Mouse (Mus musculus): ENCODE measurements around the gene Crygn. TPM values are rescaled to one million over a fixed set of nuclear protein-coding genes. Genes with fewer than 3 reads are reported as not detected.
A peak's percentile ranks its signal among the peaks of the same experiment; 100 is the strongest.

The Crygn gene
- polyA plus RNA-seq, 1 experiment from 2014 or later: 3.4 TPM

DNA sequence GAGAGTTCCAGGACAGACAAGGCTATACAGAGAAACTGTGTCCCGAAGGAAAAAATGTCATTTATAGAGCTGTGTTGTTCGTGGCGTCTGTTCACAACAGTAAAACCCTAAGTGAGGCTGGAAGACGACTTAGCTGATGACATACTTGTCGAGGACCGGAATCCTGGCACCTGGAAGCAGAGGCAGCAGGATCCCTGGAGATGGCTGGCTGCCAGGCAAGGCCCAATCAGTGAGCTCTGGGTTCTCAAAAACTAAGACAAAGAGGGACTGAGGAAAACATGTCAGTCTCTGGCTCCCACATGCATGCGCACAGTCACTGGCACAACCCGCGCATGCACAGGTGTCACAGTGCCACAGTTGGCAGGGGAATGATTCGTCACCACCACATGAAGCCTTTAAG is 20.2 kb downstream of the Crygn start:
- H3K4me3 ChIP-seq (ENCODE audit: low read length): no peak overlapping the region
- H3K9ac ChIP-seq (ENCODE audit: low read length): no peak overlapping the region
- H3K36me3 ChIP-seq (ENCODE audit: control insufficient read depth, insufficient read depth, low read length): no peaks in the 10 kb centered on the region
- peaks cover 28% of the 10 kb centered on the region for H3K4me1 ChIP-seq (replicated peaks; ENCODE audit: control insufficient read depth, insufficient read depth, low read length)
- no peak overlapping the region for H3K27ac ChIP-seq (ENCODE audit: low read length)
- no peak overlapping the region for H3K4me2 ChIP-seq (ENCODE audit: low read depth, low read length)
- 86% methylated on average over 10 of the region's 10 CpGs for WGBS
- H3K27me3 ChIP-seq (ENCODE audit: control insufficient read depth, insufficient read depth, low read depth, low read length): no peaks in the 10 kb centered on the region
- no peaks in the 10 kb centered on the region for H3K9me3 ChIP-seq (ENCODE audit: control insufficient read depth, low read length)
- no peak for ATAC-seq (ENCODE audit: low read depth)

DNA sequence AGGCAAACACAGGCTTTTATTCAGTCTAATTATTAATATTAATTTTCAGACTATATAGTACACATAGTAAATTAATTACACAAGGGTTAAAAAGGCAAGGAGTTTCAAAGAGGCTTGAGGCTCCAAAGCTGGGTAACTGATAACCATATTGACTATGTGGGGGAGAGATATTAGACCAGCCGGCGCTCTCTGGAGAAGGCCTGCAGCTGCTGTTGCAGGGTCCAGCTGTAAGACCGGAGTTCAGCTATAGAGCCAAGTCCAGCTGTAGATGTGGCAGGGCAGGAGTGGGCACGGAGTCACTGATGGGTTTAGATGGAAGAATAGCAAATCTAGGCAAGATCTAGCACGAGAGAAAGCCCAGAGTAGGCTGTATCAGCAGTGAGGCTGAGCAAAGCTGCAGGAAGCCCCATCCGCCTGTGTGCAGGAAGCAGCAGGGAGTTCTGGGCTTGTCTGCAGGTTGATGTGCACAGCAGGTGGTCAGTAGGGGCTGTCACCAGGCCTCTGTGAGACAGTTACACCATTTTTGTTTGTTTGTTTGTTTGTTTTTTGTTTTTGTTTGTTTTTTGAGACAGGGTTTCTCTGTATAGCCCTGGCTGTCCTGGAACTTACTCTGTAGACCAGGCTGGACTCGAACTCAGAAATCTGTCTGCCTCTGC is 23.9 kb downstream of the Crygn start:
- 41% methylated on average over 7 of the region's 7 CpGs for WGBS
- no peak overlapping the region for H3K9ac ChIP-seq (ENCODE audit: low read length)
- no peak for ATAC-seq (ENCODE audit: low read depth)

DNA sequence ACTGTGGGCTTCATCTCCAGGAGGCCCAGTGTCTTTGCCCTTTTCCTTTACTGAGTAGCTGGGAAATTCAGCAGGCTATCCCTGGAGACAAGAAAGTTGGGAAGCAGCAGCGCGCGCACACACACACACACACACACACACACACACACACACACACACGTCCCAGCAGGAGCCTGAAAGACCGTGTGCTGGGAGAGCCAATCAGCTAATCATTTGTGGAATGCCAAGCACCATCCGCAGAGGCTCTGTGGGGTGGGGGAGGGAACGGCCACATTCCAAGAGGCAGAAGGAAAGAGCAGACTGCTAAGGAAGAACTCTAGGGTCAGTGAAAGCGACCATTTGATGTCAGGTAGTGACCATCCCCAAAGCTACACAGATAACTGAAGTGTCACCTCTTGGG is 24.7 kb downstream of the Crygn start:
- no peaks in the 10 kb centered on the region for H3K36me3 ChIP-seq (ENCODE audit: control insufficient read depth, insufficient read depth, low read length)
- H3K9me3 ChIP-seq (ENCODE audit: control insufficient read depth, low read length): no peaks in the 10 kb centered on the region
- H3K4me2 ChIP-seq (ENCODE audit: low read depth, low read length): peak overlapping the region; percentile 36; the same call in 1 of the 2 replicates
- H3K9ac ChIP-seq (ENCODE audit: low read length): peak overlapping the region; percentile 44; the same call in 1 of the 2 replicates
- no peaks in the 10 kb centered on the region; the same call in 1 of the 2 replicates for H3K27me3 ChIP-seq (ENCODE audit: control insufficient read depth, insufficient read depth, low read depth, low read length)
- no peak overlapping the region for H3K4me3 ChIP-seq (ENCODE audit: low read length)
- WGBS: 4% methylated on average over 8 of the region's 8 CpGs
- H3K4me1 ChIP-seq (replicated peaks; ENCODE audit: control insufficient read depth, insufficient read depth, low read length): peaks cover 24% of the 10 kb centered on the region
- peak; percentile 83 for ATAC-seq (ENCODE audit: low read depth)
- H3K27ac ChIP-seq (ENCODE audit: low read length): peak overlapping the region; percentile 78

More for the DNA sequence above, 23.9 kb downstream of the Crygn start:
- no peak overlapping the region for H3K4me2 ChIP-seq (ENCODE audit: low read depth, low read length)
- no peaks in the 10 kb centered on the region for H3K9me3 ChIP-seq (ENCODE audit: control insufficient read depth, low read length)
- no peaks in the 10 kb centered on the region for H3K36me3 ChIP-seq (ENCODE audit: control insufficient read depth, insufficient read depth, low read length)
- no peaks in the 10 kb centered on the region; the same call in 1 of the 2 replicates for H3K27me3 ChIP-seq (ENCODE audit: control insufficient read depth, insufficient read depth, low read depth, low read length)
- H3K4me3 ChIP-seq (ENCODE audit: low read length): no peak overlapping the region
- peak overlapping the region; percentile 73; the same call in 1 of the 2 replicates for H3K27ac ChIP-seq (ENCODE audit: low read length)
- H3K4me1 ChIP-seq (replicated peaks; ENCODE audit: control insufficient read depth, insufficient read depth, low read length): peaks cover 26% of the 10 kb centered on the region

DNA sequence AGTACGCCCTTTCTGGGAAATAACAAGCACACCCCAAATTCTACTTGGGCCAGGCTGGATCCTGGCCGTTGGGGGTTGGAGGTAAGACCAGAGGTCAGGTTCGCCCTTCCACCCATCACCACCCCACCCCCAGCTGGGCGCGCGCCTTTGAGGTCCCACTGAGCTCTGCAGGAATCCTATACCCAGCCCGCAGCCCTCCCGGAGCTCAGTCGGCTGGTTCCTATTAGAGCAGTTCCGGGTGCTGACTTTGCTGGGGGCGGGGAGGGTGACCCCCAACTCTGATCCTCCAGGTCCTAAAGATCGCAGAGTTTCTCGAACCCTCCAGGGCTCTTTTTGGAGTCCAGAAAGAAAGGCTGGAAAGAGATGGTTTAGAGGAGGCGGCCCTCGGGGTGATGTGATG is 26.8 kb downstream of the Crygn start:
- Histone ChIP-seq H3K4me3 (ENCODE audit: low read length) (peak overlapping the region; percentile 76), H3K36me3 (ENCODE audit: control insufficient read depth, insufficient read depth, low read length) (no peaks in the 10 kb centered on the region), H3K27ac (ENCODE audit: low read length) (peak overlapping the region; percentile 88), H3K9ac (ENCODE audit: low read length) (peak overlapping the region; percentile 87), H3K27me3 (ENCODE audit: control insufficient read depth, insufficient read depth, low read depth, low read length) (no peaks in the 10 kb centered on the region; the same call in 1 of the 2 replicates), H3K4me1 (replicated peaks; ENCODE audit: control insufficient read depth, insufficient read depth, low read length) (peaks cover 37% of the 10 kb centered on the region), H3K9me3 (ENCODE audit: control insufficient read depth, low read length) (no peaks in the 10 kb centered on the region), H3K4me2 (ENCODE audit: low read depth, low read length) (peak overlapping the region; percentile 87)
- ATAC-seq (ENCODE audit: low read depth): peak; percentile 34
- 3% methylated on average over 15 of the region's 15 CpGs for WGBS

DNA sequence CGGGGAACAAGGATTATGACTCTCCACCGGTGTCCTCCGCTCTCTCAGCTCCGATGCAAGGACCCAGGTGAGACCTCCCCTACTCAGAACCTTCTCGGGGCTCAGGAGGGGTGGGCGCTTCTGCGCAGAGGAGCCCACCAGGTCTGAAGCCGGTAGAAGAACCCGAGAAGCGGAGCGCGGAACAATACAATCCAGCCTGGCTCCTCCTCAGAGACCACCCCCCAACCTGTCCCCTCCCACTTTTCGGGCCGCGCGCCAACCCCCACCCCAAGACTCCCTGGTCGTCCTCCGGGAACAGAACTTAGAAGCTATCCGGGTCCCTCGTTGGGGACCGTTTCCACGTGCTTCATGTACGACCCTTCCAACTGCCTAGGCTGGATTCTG is 27.3 kb downstream of the Crygn start, which contains the start of gene Wdr86:
Wdr86 (minus strand) TSS at position 240 of the 384 bp plus-strand sequence.
- peak within 1 kb of the TSS; percentile 87 for H3K4me2 ChIP-seq (ENCODE audit: low read depth, low read length)
- no peaks in the 10 kb centered on the region; the same call in 1 of the 2 replicates for H3K27me3 ChIP-seq (ENCODE audit: control insufficient read depth, insufficient read depth, low read depth, low read length)
- peak within 1 kb of the TSS; percentile 76 for H3K4me3 ChIP-seq (ENCODE audit: low read length)
- peak within 1 kb of the TSS; percentile 87 for H3K9ac ChIP-seq (ENCODE audit: low read length)
- peak; percentile 53 for ATAC-seq (ENCODE audit: low read depth)
- WGBS: under 1% methylated on average over 23 of the region's 23 CpGs
- H3K36me3 ChIP-seq (ENCODE audit: control insufficient read depth, insufficient read depth, low read length): no peaks in the 10 kb centered on the region
- H3K4me1 ChIP-seq (replicated peaks; ENCODE audit: control insufficient read depth, insufficient read depth, low read length): peaks cover 42% of the 10 kb centered on the region
- no peaks in the 10 kb centered on the region for H3K9me3 ChIP-seq (ENCODE audit: control insufficient read depth, low read length)
- H3K27ac ChIP-seq (ENCODE audit: low read length): peak within 1 kb of the TSS; percentile 88

DNA sequence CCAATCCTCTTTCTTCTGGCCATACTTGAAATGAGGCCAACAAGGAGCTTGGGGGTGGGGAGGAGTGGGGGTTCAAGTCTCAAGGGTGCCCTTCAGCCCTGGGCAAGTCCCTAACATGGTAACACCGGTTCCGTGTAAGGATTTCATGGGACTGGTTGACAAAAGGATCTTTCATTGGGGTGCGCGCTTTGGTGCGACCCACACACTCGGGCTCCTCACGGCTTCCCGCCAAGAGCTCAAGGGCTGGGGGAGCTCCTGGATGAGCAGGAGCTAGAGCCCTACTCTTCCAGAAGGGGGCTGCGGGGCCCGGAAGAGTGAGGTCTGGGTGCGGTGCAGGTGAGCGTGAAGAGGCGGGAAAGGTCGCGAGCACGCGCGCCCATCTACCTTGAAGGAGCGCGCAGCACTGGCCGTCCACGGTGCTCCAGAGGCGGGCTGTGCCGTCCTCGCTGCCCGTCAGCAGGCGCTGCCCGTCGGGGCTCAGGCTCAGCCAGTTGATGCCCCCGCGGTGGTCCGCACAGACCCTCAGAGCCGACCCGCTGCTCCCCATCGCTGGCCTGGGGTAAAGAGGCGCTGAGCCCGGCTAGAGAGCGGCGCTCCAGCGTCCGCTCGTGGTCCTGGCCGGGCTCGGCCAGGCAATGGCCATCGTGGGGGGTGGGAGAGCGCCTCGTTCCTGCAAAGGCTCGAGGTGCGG is 27.9 kb downstream of the Crygn start:
- peak overlapping the region; percentile 88 for H3K27ac ChIP-seq (ENCODE audit: low read length)
- peak overlapping the region; percentile 87 for H3K4me2 ChIP-seq (ENCODE audit: low read depth, low read length)
- H3K36me3 ChIP-seq (ENCODE audit: control insufficient read depth, insufficient read depth, low read length): no peaks in the 10 kb centered on the region
- WGBS: 1% methylated on average over 43 of the region's 49 CpGs
- H3K27me3 ChIP-seq (ENCODE audit: control insufficient read depth, insufficient read depth, low read depth, low read length): no peaks in the 10 kb centered on the region; the same call in 1 of the 2 replicates
- H3K9ac ChIP-seq (ENCODE audit: low read length): peak overlapping the region; percentile 87
- H3K9me3 ChIP-seq (ENCODE audit: control insufficient read depth, low read length): no peaks in the 10 kb centered on the region
- peak; percentile 15 for ATAC-seq (ENCODE audit: low read depth)
- peaks cover 47% of the 10 kb centered on the region for H3K4me1 ChIP-seq (replicated peaks; ENCODE audit: control insufficient read depth, insufficient read depth, low read length)
- H3K4me3 ChIP-seq (ENCODE audit: low read length): peak overlapping the region; percentile 76

DNA sequence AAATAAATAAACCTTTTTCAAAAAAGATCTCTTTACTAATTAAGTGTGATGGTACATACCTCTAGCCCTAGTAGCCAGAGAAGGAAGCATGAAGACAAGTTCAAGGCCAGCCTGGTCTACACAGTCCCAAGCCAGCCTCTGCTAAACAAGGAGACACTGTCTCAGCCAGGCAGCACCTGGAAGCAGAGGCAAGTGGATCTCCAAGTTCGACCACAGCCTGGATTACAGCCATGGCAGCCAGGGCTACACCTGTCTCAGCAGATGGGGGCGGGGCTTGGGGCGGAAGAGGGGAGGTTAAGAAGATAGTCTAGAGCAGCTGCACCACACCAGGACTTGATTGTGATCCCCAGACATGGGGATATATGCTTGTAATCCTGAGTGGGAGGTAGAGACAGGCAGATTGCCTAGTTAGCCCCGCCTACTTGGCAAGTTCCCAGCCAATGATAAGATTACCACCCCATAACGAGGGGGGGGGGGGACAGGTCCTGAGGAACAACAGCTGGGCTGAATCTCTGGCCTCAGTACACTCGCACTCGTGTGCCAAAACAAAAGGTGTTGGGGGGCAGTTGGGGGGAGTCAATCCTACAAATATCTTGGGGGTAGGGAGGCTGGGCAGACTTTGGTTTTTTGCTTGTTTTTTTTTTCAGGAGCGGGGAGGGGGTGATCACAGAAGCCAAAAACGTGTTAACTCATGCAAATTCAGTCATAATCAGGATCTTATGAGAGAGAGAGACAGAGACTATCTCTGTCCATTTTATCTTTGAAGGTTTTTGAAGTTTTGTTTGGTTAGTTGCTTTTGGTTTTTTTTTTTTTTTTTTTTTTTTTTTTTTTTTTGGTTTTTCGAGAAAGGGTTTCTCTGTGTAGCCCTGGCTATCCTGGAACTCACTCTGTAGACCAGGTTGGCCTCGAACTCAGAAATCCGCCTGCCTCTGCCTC is 30.6 kb downstream of the Crygn start:
- ATAC-seq (ENCODE audit: low read depth): no peak
- Histone ChIP-seq H3K27ac (ENCODE audit: low read length) (no peak overlapping the region), H3K9me3 (ENCODE audit: control insufficient read depth, low read length) (no peaks in the 10 kb centered on the region), H3K4me2 (ENCODE audit: low read depth, low read length) (no peak overlapping the region), H3K36me3 (ENCODE audit: control insufficient read depth, insufficient read depth, low read length) (no peaks in the 10 kb centered on the region), H3K4me1 (replicated peaks; ENCODE audit: control insufficient read depth, insufficient read depth, low read length) (peaks cover 52% of the 10 kb centered on the region), H3K27me3 (ENCODE audit: control insufficient read depth, insufficient read depth, low read depth, low read length) (no peaks in the 10 kb centered on the region; the same call in 1 of the 2 replicates), H3K9ac (ENCODE audit: low read length) (no peak overlapping the region), H3K4me3 (ENCODE audit: low read length) (no peak overlapping the region)
- WGBS: 49% methylated on average over 12 of the region's 12 CpGs

DNA sequence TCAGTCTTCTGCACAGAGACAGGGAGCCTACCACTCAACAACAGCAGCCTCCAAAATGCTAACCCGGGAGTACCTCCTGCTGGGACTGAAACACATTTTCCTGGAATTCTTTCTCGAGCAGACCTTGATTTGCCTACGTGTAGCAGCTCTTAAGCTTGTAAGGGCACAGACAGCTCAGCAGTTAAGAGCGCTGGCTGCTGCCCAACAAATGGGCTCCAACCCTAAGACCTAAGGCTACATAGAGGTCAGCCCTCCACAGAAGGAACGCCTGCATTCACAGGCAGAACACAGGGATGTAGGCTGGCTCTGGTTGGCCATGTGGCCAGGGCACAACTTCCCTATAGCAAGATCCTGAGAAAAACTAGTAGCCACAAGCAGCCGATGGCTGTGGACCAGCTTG is 31.9 kb downstream of the Crygn start:
- H3K4me1 ChIP-seq (replicated peaks; ENCODE audit: control insufficient read depth, insufficient read depth, low read length): peaks cover 46% of the 10 kb centered on the region

More for the DNA sequence above, 31.9 kb downstream of the Crygn start:
- Histone ChIP-seq H3K9ac (ENCODE audit: low read length) (no peak overlapping the region; the same call in 1 of the 2 replicates), H3K27ac (ENCODE audit: low read length) (peak overlapping the region; percentile 95), H3K4me2 (ENCODE audit: low read depth, low read length) (no peak overlapping the region), H3K9me3 (ENCODE audit: control insufficient read depth, low read length) (no peaks in the 10 kb centered on the region), H3K27me3 (ENCODE audit: control insufficient read depth, insufficient read depth, low read depth, low read length) (no peaks in the 10 kb centered on the region), H3K36me3 (ENCODE audit: control insufficient read depth, insufficient read depth, low read length) (no peaks in the 10 kb centered on the region; the same call in 1 of the 2 replicates), H3K4me3 (ENCODE audit: low read length) (no peak overlapping the region)
- ATAC-seq (ENCODE audit: low read depth): no peak
- WGBS: 57% methylated on average over 6 of the region's 6 CpGs
